Mouse (Mus musculus) mammary gland, adult 2 months (tissue): ENCODE measurements around the gene Phf11b. TPM values are rescaled to one million over a fixed set of nuclear protein-coding genes. Genes with fewer than 3 reads are reported as not detected.

Experiments used
- polyA plus RNA-seq: library from polyadenylated mRNA; depleted of rRNA; stranded (reverse); fragments of >200 nt; gene quantifications from 2 replicates; pipeline ENCODE4 v1.2.3, GENCODE M21; 2012; ENCODE audit warnings: low replicate concordance; rRNA removed

The Phf11b gene
- 2.8 and 6.1 TPM in 2 replicates for polyA plus RNA-seq

GRCm38 (mm10) chr14:59341189-59341588 lies at the start of gene Phf11b:
TSS of gene Phf11b (minus strand) at chr14:59341351.

GRCm38 (mm10) chr14:59365244-59365644 lies 24.1 kb upstream of the Phf11b start, which contains the start of gene Phf11d:
TSS of gene Phf11d (minus strand) at chr14:59365470.

DNA sequence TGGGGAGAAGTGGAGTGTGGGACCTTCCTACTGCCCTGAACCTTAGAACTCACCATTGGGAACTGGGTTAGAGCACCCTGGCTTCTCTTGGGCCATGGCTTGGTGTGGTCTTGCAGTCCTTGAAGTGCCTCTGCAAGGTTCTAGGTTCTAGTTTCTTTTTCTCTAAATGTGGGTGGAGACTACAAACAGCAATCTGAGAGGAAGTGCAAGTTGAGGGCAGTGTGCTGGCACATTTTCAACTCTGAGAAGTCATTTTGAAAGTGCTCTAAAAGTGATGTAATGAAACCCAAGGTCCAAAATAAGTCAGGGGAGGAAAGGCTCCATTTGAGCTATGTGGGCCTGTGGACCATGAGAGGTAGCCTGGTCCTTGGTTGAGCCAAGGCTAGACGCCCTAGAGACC lies 43.8 kb downstream of the Phf11b start, which contains the start of gene Phf11a:
TSS of gene Phf11a (minus strand) at position 132 of the 400 bp plus-strand sequence.

Other genes starting within 250 kb of the Phf11b start
- not detected in 2 replicates for gene 1700129C05Rik, start 198.5 kb downstream of the Phf11b start, polyA plus RNA-seq
- gene Gm5142, start 162.6 kb downstream of the Phf11b start, polyA plus RNA-seq: not detected in 2 replicates
- gene Rcbtb1, start 140.1 kb downstream of the Phf11b start, polyA plus RNA-seq: 14.9 and 18.1 TPM in 2 replicates
- gene Gm6904, start 81.1 kb downstream of the Phf11b start, polyA plus RNA-seq: 0.23 and 0.36 TPM in 2 replicates
- gene Phf11a, start 43.8 kb downstream of the Phf11b start, polyA plus RNA-seq: 2.3 and 4.0 TPM in 2 replicates
- 7.9 and 25.1 TPM in 2 replicates for gene Phf11d, start 24.1 kb upstream of the Phf11b start, polyA plus RNA-seq
- gene Phf11c, start 54.0 kb upstream of the Phf11b start, polyA plus RNA-seq: 0.65 and 1.7 TPM in 2 replicates
- gene Setdb2, start 99.5 kb upstream of the Phf11b start, polyA plus RNA-seq: 4.2 and 17.8 TPM in 2 replicates
- 9.0 and 23.2 TPM in 2 replicates for gene Cab39l, start 99.6 kb upstream of the Phf11b start, polyA plus RNA-seq